In the genomic region with DNA sequence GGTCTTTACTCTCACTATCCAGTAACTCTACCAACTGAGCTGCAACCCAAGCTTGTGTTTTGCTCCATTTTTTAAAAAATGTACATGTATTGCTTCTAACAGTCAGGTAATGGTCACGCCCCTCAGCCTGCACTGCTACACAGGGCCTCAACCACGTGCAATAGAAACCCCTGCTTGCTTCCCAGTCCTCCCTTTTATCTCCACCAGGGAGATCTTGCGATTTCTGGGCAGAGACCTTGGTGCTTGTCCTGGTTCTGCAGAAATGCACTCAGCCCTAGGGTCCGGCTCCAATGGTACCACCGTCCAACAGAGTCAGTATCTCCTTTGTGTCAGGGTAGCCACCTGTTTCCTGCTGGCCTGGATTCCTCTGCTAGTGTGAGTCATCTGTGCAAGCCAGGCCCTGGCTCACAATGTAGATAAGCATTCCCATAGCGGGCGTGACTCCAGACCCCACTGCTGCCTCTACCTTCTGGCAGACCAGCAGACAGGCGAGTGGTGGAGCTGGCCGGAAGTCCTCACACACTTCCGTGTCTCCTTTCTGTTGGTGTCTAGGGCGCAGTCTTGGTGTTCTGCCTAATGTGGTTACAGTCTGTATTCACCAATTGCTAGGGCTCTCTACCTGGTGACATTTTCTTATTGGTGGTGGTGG, we compare ENCODE assay signal across 8 mouse cellular contexts. TPM values are rescaled to one million over a fixed set of nuclear protein-coding genes. Genes with fewer than 3 reads are reported as not detected.
DNase-seq lines count a peak whose midpoint lies in the region; ATAC-seq and TF ChIP-seq lines count a peak whose summit lies in the region.

No protein-coding gene starts in this region.

- H3K27me3 ChIP-seq in intestine, embryonic 14.5 days (replicated peaks; ENCODE audit: control insufficient read depth, insufficient read depth, low read length), result no peaks in the 10 kb centered on the region
- no peaks in the 10 kb centered on the region for H3K27me3 ChIP-seq in myocyte (ENCODE audit: control insufficient read depth, insufficient read depth, insufficient read length)
- no peaks in the 10 kb centered on the region for H3K27me3 ChIP-seq in midbrain, embryonic 14.5 days (ENCODE audit: control insufficient read depth, insufficient read depth, low read length)

- H3K79me2 ChIP-seq in myocyte (ENCODE audit: control insufficient read depth, insufficient read depth), result no peaks in the 10 kb centered on the region

- WGBS in intestine, embryonic 14.5 days, result 60% methylated on average over 11 of the region's 11 CpGs
- WGBS in midbrain, embryonic 14.5 days, result 87% methylated on average over 11 of the region's 11 CpGs

- H3ac ChIP-seq in myocyte (ENCODE audit: control insufficient read depth, insufficient read length), result no peak overlapping the region

- H3K4me3 ChIP-seq in intestine, embryonic 14.5 days (ENCODE audit: low read depth, low read length), result no peak overlapping the region
- no peak overlapping the region for H3K4me3 ChIP-seq in myocyte
- H3K4me3 ChIP-seq in midbrain, embryonic 14.5 days (replicated peaks; ENCODE audit: low read depth, low read length), result no peak overlapping the region

- H3K36me3 ChIP-seq in intestine, embryonic 14.5 days (ENCODE audit: control insufficient read depth, insufficient read depth, low read length), result no peaks in the 10 kb centered on the region
- H3K36me3 ChIP-seq in myocyte (ENCODE audit: control insufficient read depth, insufficient read depth), result no peaks in the 10 kb centered on the region
- no peaks in the 10 kb centered on the region for H3K36me3 ChIP-seq in midbrain, embryonic 14.5 days (ENCODE audit: control insufficient read depth, insufficient read depth, low read length)

- H3K27ac ChIP-seq in intestine, embryonic 14.5 days (ENCODE audit: low read depth), result peak overlapping the region; percentile 25; the same call in 1 of the 2 replicates
- H3K27ac ChIP-seq in midbrain, embryonic 14.5 days (replicated peaks; ENCODE audit: low read depth, low read length), result no peak overlapping the region

- H3K9me3 ChIP-seq in intestine, embryonic 14.5 days (ENCODE audit: control insufficient read depth, low read length), result no peaks in the 10 kb centered on the region
- no peaks in the 10 kb centered on the region for H3K9me3 ChIP-seq in midbrain, embryonic 14.5 days (ENCODE audit: control insufficient read depth, low read length)

- H3K4me2 ChIP-seq in intestine, embryonic 14.5 days (ENCODE audit: low read length), result no peak overlapping the region
- peak overlapping the region; percentile 5 for H3K4me2 ChIP-seq in myocyte (ENCODE audit: low read depth)
- no peak overlapping the region for H3K4me2 ChIP-seq in midbrain, embryonic 14.5 days (ENCODE audit: low read length)

- peak; percentile 35 to 55 for DNase-seq in adrenal gland, adult (ENCODE audit: inconsistent age in 2 of 2, low spot score in 1 of 2)
- DNase-seq in adrenal gland, adult 8-10 months, result no peak
- DNase-seq in 3134 (ENCODE audit: extremely low read depth, insufficient read length, low spot score), result peak; percentile 56
- DNase-seq in cerebellum, postnatal 36 days, result peak; percentile 93
- peak; percentile 71 for DNase-seq in intestine, embryonic 14.5 days (ENCODE audit: low spot score)
- no peak for DNase-seq in midbrain, embryonic 14.5 days

- no peaks in the 10 kb centered on the region for H3K4me1 ChIP-seq in intestine, embryonic 14.5 days (replicated peaks; ENCODE audit: control insufficient read depth, insufficient read depth, low read length)
- H3K4me1 ChIP-seq in midbrain, embryonic 14.5 days (ENCODE audit: control insufficient read depth, insufficient read depth, low read length), result no peaks in the 10 kb centered on the region

- ATAC-seq in intestine, embryonic 14.5 days (replicated peaks; ENCODE audit: low FRiP score, low TSS enrichment, low read depth), result peak; percentile 85
- ATAC-seq in CD4-positive, CD25-positive, alpha-beta regulatory T cell, adult 4 months, result no peak
- no peak for ATAC-seq in midbrain, embryonic 14.5 days (ENCODE audit: low FRiP score, low TSS enrichment)

- TF ChIP-seq POLR2A in myocyte (IDR thresholded peaks at IDR 0.05; ENCODE audit: insufficient read length, low read depth), result no peak

- H3K9ac ChIP-seq in intestine, embryonic 14.5 days (ENCODE audit: low read length), result no peak overlapping the region
- H3K9ac ChIP-seq in midbrain, embryonic 14.5 days (replicated peaks; ENCODE audit: low read length), result no peak overlapping the region

TF ChIP-seq in myocyte, 11 proteins besides CTCF, POLR2A, EP300 and RAD21:
- TF ChIP-seq MYOG (IDR thresholded peaks at IDR 0.05; ENCODE audit: control insufficient read depth in 1 of 3, insufficient read depth in 1 of 3, insufficient read length in 2 of 3, low read depth in 2 of 3) (peak; percentile 14 to 93 (median 69)), SRF (IDR thresholded peaks at IDR 0.05; ENCODE audit: control insufficient read depth, insufficient read length, low read depth) (no peak), TCF3 (IDR thresholded peaks at IDR 0.05; ENCODE audit: insufficient read length, low read depth) (peak; percentile 60), POLR2AphosphoS2 (IDR thresholded peaks at IDR 0.05; ENCODE audit: insufficient read length, low read depth) (no peak), CEBPB (IDR thresholded peaks at IDR 0.05; ENCODE audit: insufficient read depth, poor library complexity, severe bottlenecking) (no peak), MAX (IDR thresholded peaks at IDR 0.05; ENCODE audit: low read depth) (no peak), E2F4 (IDR thresholded peaks at IDR 0.05; ENCODE audit: insufficient read depth) (no peak), TCF12 (IDR thresholded peaks at IDR 0.05; ENCODE audit: insufficient read depth, poor library complexity, severe bottlenecking) (no peak), MYOD1 (IDR thresholded peaks at IDR 0.05; ENCODE audit: control insufficient read depth in 1 of 3, insufficient read length in 2 of 3, low read depth in 2 of 3) (peak in 2 of 3 experiments; percentile 91 to 97), REST (IDR thresholded peaks at IDR 0.05; ENCODE audit: insufficient read depth, insufficient read length) (no peak), USF1 (IDR thresholded peaks at IDR 0.05; ENCODE audit: low read depth) (no peak)

RNA-seq across cellular contexts. Expression of a gene that starts 27.6 kb away (rescaled TPM):
- 10 to 100 TPM; 29.5 to 40.9 (median 32.2) TPM for total RNA-seq in adrenal gland, adult 8-10 months (2022)
- 13.4 TPM in 2 replicates for polyA plus RNA-seq in intestine, embryonic 14.5 days (2014; fragmentation: Nextera tagmentation; extraction: Ambion mirVana)
- polyA plus RNA-seq in myocyte (2012; fragmentation: generic; extraction: Trizol), result 9.6 TPM
- 10 to 100 TPM; 29.5 to 38.7 TPM for polyA plus RNA-seq in CD4-positive, CD25-positive, alpha-beta regulatory T cell, adult 4 months (2017; shearing (Covaris generic))
- 7.5 and 10.2 TPM in 2 replicates for polyA plus RNA-seq in midbrain, embryonic 14.5 days (2014; fragmentation: Nextera tagmentation; extraction: Ambion mirVana)

RNA-seq across cellular contexts. Expression of a gene that starts 44.0 kb away (rescaled TPM):
- total RNA-seq in adrenal gland, adult 8-10 months (2022), result 10 to 100 TPM; 18.0 to 43.3 (median 25.4) TPM
- polyA plus RNA-seq in intestine, embryonic 14.5 days (2014; fragmentation: Nextera tagmentation; extraction: Ambion mirVana), result 7.6 and 7.7 TPM in 2 replicates
- polyA plus RNA-seq in myocyte (2012; fragmentation: generic; extraction: Trizol), result 33.9 TPM
- not detected for polyA plus RNA-seq in CD4-positive, CD25-positive, alpha-beta regulatory T cell, adult 4 months (2017; shearing (Covaris generic))
- 0.63 and 1.1 TPM in 2 replicates for polyA plus RNA-seq in midbrain, embryonic 14.5 days (2014; fragmentation: Nextera tagmentation; extraction: Ambion mirVana)

Comparison
In these comparisons a context has a peak if more than half of its experiments do, and no peak if none do; other contexts are left out.
1. DNase-seq: peak in adrenal gland, adult (2 of 2), 3134 (single experiment), cerebellum, postnatal 36 days (2 of 2) and intestine, embryonic 14.5 days (single experiment); none in adrenal gland, adult 8-10 months (single experiment) and midbrain, embryonic 14.5 days (single experiment).